Mouse (Mus musculus): ENCODE measurements around the gene St3gal3. TPM values are rescaled to one million over a fixed set of nuclear protein-coding genes. Genes with fewer than 3 reads are reported as not detected.

Gene St3gal3
- total RNA-seq, 1 experiment from 2014 or later: 6.8 TPM

- no peak for ATAC-seq (replicated peaks in 1 of 2; ENCODE audit: insufficient read depth in 1 of 2, low FRiP score in 2 of 2, low TSS enrichment in 1 of 2, low read depth in 1 of 2, poor library complexity in 2 of 2, severe bottlenecking in 2 of 2)
Measured at GRCm38 (mm10) chr4:117990571-117990970, 144.1 kb downstream of the St3gal3 start.

GRCm38 (mm10) chr4:117989801-117990200 lies 144.9 kb downstream of the St3gal3 start:
- ATAC-seq (replicated peaks in 1 of 2; ENCODE audit: insufficient read depth in 1 of 2, low FRiP score in 2 of 2, low TSS enrichment in 1 of 2, low read depth in 1 of 2, poor library complexity in 2 of 2, severe bottlenecking in 2 of 2): no peak

- ATAC-seq (replicated peaks in 1 of 2; ENCODE audit: insufficient read depth in 1 of 2, low FRiP score in 2 of 2, low TSS enrichment in 1 of 2, low read depth in 1 of 2, poor library complexity in 2 of 2, severe bottlenecking in 2 of 2): peak; percentile 49 to 65; a peak in 3 of 4 replicates
Measured at GRCm38 (mm10) chr4:117986766-117987165, 147.9 kb downstream of the St3gal3 start.

GRCm38 (mm10) chr4:117984993-117985587 lies 149.6 kb downstream of the St3gal3 start:
- no peak for ATAC-seq (replicated peaks in 1 of 2; ENCODE audit: insufficient read depth in 1 of 2, low FRiP score in 2 of 2, low TSS enrichment in 1 of 2, low read depth in 1 of 2, poor library complexity in 2 of 2, severe bottlenecking in 2 of 2)

- ATAC-seq (replicated peaks in 1 of 2; ENCODE audit: insufficient read depth in 1 of 2, low FRiP score in 2 of 2, low TSS enrichment in 1 of 2, low read depth in 1 of 2, poor library complexity in 2 of 2, severe bottlenecking in 2 of 2): no peak
Measured at GRCm38 (mm10) chr4:117984206-117984605, 150.5 kb downstream of the St3gal3 start.

- no peak for ATAC-seq (replicated peaks in 1 of 2; ENCODE audit: insufficient read depth in 1 of 2, low FRiP score in 2 of 2, low TSS enrichment in 1 of 2, low read depth in 1 of 2, poor library complexity in 2 of 2, severe bottlenecking in 2 of 2)
Measured at GRCm38 (mm10) chr4:117982706-117983105, 152.0 kb downstream of the St3gal3 start.

GRCm38 (mm10) chr4:117981518-117981917 lies 153.2 kb downstream of the St3gal3 start:
- ATAC-seq (replicated peaks in 1 of 2; ENCODE audit: insufficient read depth in 1 of 2, low FRiP score in 2 of 2, low TSS enrichment in 1 of 2, low read depth in 1 of 2, poor library complexity in 2 of 2, severe bottlenecking in 2 of 2): no peak

GRCm38 (mm10) chr4:117980161-117980560 lies 154.6 kb downstream of the St3gal3 start:
- no peak for ATAC-seq (replicated peaks in 1 of 2; ENCODE audit: insufficient read depth in 1 of 2, low FRiP score in 2 of 2, low TSS enrichment in 1 of 2, low read depth in 1 of 2, poor library complexity in 2 of 2, severe bottlenecking in 2 of 2)

- no peak for ATAC-seq (replicated peaks in 1 of 2; ENCODE audit: insufficient read depth in 1 of 2, low FRiP score in 2 of 2, low TSS enrichment in 1 of 2, low read depth in 1 of 2, poor library complexity in 2 of 2, severe bottlenecking in 2 of 2)
Measured at GRCm38 (mm10) chr4:117979181-117979580, 155.5 kb downstream of the St3gal3 start.

GRCm38 (mm10) chr4:117978282-117978681 lies 156.4 kb downstream of the St3gal3 start:
- ATAC-seq (replicated peaks in 1 of 2; ENCODE audit: insufficient read depth in 1 of 2, low FRiP score in 2 of 2, low TSS enrichment in 1 of 2, low read depth in 1 of 2, poor library complexity in 2 of 2, severe bottlenecking in 2 of 2): no peak

- no peak for ATAC-seq (replicated peaks in 1 of 2; ENCODE audit: insufficient read depth in 1 of 2, low FRiP score in 2 of 2, low TSS enrichment in 1 of 2, low read depth in 1 of 2, poor library complexity in 2 of 2, severe bottlenecking in 2 of 2)
Measured at GRCm38 (mm10) chr4:117977841-117978240, 156.9 kb downstream of the St3gal3 start.

- ATAC-seq (replicated peaks in 1 of 2; ENCODE audit: insufficient read depth in 1 of 2, low FRiP score in 2 of 2, low TSS enrichment in 1 of 2, low read depth in 1 of 2, poor library complexity in 2 of 2, severe bottlenecking in 2 of 2): no peak
Measured at GRCm38 (mm10) chr4:117977371-117977770, 157.3 kb downstream of the St3gal3 start.

- no peak for ATAC-seq (replicated peaks in 1 of 2; ENCODE audit: insufficient read depth in 1 of 2, low FRiP score in 2 of 2, low TSS enrichment in 1 of 2, low read depth in 1 of 2, poor library complexity in 2 of 2, severe bottlenecking in 2 of 2)
Measured at GRCm38 (mm10) chr4:117975820-117976219, 158.9 kb downstream of the St3gal3 start.

- ATAC-seq (replicated peaks in 1 of 2; ENCODE audit: insufficient read depth in 1 of 2, low FRiP score in 2 of 2, low TSS enrichment in 1 of 2, low read depth in 1 of 2, poor library complexity in 2 of 2, severe bottlenecking in 2 of 2): no peak
Measured at GRCm38 (mm10) chr4:117974719-117975118, 160.0 kb downstream of the St3gal3 start.

- no peak for ATAC-seq (replicated peaks in 1 of 2; ENCODE audit: insufficient read depth in 1 of 2, low FRiP score in 2 of 2, low TSS enrichment in 1 of 2, low read depth in 1 of 2, poor library complexity in 2 of 2, severe bottlenecking in 2 of 2)
Measured at GRCm38 (mm10) chr4:117972999-117973398, 161.7 kb downstream of the St3gal3 start.

GRCm38 (mm10) chr4:117964346-117965025 lies 170.2 kb downstream of the St3gal3 start:
- no peak for ATAC-seq (replicated peaks in 1 of 2; ENCODE audit: insufficient read depth in 1 of 2, low FRiP score in 2 of 2, low TSS enrichment in 1 of 2, low read depth in 1 of 2, poor library complexity in 2 of 2, severe bottlenecking in 2 of 2)

GRCm38 (mm10) chr4:117957492-117957891 lies 177.2 kb downstream of the St3gal3 start:
- ATAC-seq (replicated peaks in 1 of 2; ENCODE audit: insufficient read depth in 1 of 2, low FRiP score in 2 of 2, low TSS enrichment in 1 of 2, low read depth in 1 of 2, poor library complexity in 2 of 2, severe bottlenecking in 2 of 2): no peak

- ATAC-seq (replicated peaks in 1 of 2; ENCODE audit: insufficient read depth in 1 of 2, low FRiP score in 2 of 2, low TSS enrichment in 1 of 2, low read depth in 1 of 2, poor library complexity in 2 of 2, severe bottlenecking in 2 of 2): no peak
Measured at GRCm38 (mm10) chr4:117947493-117947892, 187.2 kb downstream of the St3gal3 start.
